Mouse (Mus musculus): ENCODE results near the gene Mark4.

- TF ChIP-seq MAFK (IDR thresholded peaks at IDR 0.05; ENCODE audit: insufficient read depth, low read depth, low read length) (no peak), CHD2 (IDR thresholded peaks at IDR 0.05; ENCODE audit: low read depth, low read length) (no peak), ZC3H11A (IDR thresholded peaks at IDR 0.05; ENCODE audit: borderline replicate concordance, low read depth, low read length) (no peak)
These were observed 2.0 kb downstream of the Mark4 start for GRCm38 (mm10) chr7:19456628-19457027.
